Mouse (Mus musculus) stomach, postnatal 0 days (tissue): ENCODE data around the gene Scaf8. TPM values are rescaled to one million over a fixed set of nuclear protein-coding genes. Genes with fewer than 3 reads are reported as not detected.

Experiments
- ATAC-seq: fragments of 200-750 bp; cut with Nextera tagmentation; 2 replicates; pipeline ENCODE4 v1.8.0; 2017; ENCODE audit not compliant: low FRiP score, low TSS enrichment
- DNase-seq: peaks from one replicate; pipeline ENCODE4 v3.0.0-alpha.2; 2016; ENCODE audit warnings: low spot score
- H3K27ac ChIP-seq: fragments of 300-500 bp; sonication (generic); replicated peaks from 2 replicates; pipeline ENCODE4 v1.5.1; 2014; ENCODE audit warnings: mild to moderate bottlenecking, control low read depth
- H3K27me3 ChIP-seq: fragments of 300-500 bp; sonication (generic); 2 replicates; pipeline ENCODE4 v1.6.1; 2014; ENCODE audit warnings: low read length; ENCODE audit not compliant: control insufficient read depth, insufficient read depth
- H3K36me3 ChIP-seq: fragments of 300-500 bp; sonication (generic); 2 replicates; pipeline ENCODE4 v1.6.1; 2014; ENCODE audit warnings: low read length, mixed read lengths; ENCODE audit not compliant: control insufficient read depth, insufficient read depth
- H3K4me1 ChIP-seq: fragments of 300-500 bp; sonication (generic); replicated peaks from 2 replicates; pipeline ENCODE4 v1.6.1; 2014; ENCODE audit warnings: antibody characterized with exemption; ENCODE audit not compliant: control insufficient read depth, insufficient read depth
- H3K4me2 ChIP-seq: fragments of 300-500 bp; sonication (generic); replicated peaks from 2 replicates; pipeline ENCODE4 v1.6.1; 2014; ENCODE audit warnings: low read depth, mild to moderate bottlenecking, control low read depth, moderate library complexity
- H3K4me3 ChIP-seq: fragments of 300-500 bp; sonication (generic); 2 replicates; pipeline ENCODE4 v1.5.1; 2014; ENCODE audit warnings: low read depth, low read length, control low read depth
- H3K9ac ChIP-seq: fragments of 300-500 bp; sonication (generic); 2 replicates; pipeline ENCODE4 v1.6.1; 2014; ENCODE audit warnings: mild to moderate bottlenecking, low read length, control low read depth, mixed read lengths
- H3K9me3 ChIP-seq: fragments of 300-500 bp; sonication (generic); 2 replicates; pipeline ENCODE4 v1.6.1; 2016; ENCODE audit warnings: low read length; ENCODE audit not compliant: control insufficient read depth
- CTCF ChIP-seq: IDR thresholded peaks from 2 replicates; pipeline ENCODE4 v1.5.1; 2016; ENCODE audit warnings: antibody characterized with exemption, low read depth, mild to moderate bottlenecking, moderate library complexity
- EP300 ChIP-seq: optimal IDR thresholded peaks from 2 replicates; pipeline ENCODE3; 2016; ENCODE audit warnings: antibody characterized with exemption
- WGBS: fragments of 180-500 bp; shearing (Covaris S2); extraction: QIAGEN DNeasy Blood & Tissue Kit; methylation state at CpG from one replicate; pipeline ENCODE4 v1.1.7; 2014; 5-methylcytosine and 5-hydroxymethylcytosine counted together
- polyA plus RNA-seq: library from polyadenylated mRNA; unstranded; fragments of >200 nt; fragmentation: Nextera tagmentation; extraction: Ambion mirVana; gene quantifications from 2 replicates; pipeline ENCODE4 v1.2.1, GENCODE M21; 2015

Scaf8 gene
- polyA plus RNA-seq, 1 experiment from 2014 or later = 6.7 TPM

DNA sequence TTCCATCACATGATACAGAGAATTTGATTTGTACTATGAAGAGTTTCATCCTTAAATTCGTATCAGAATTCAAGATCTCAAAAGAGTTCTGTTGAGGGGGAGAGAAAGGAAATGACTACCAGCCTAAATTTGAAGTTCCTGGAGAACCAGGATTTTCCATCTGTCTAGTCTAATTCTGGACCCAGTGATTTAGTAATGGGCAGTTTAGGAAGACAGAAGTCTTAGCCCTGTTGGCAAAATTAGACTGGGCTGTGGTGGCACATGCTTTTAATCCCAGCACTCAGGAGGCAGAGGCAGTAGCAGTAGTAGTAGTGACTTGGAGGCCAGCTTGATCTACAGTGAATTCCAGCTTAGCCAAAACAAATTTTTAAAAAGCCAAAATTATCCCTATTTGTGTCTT, 93.7 kb downstream of the Scaf8 start:
- no peak for TF ChIP-seq EP300
- TF ChIP-seq CTCF = no peak
- Histone ChIP-seq H3K27ac (no peak overlapping the region), H3K4me2 (no peak overlapping the region)

GRCm38 (mm10) chr17:3209581-3209980, 94.8 kb downstream of the Scaf8 start:
- Histone ChIP-seq H3K27ac (peak overlapping the region; percentile 20; the same call in 1 of the 2 replicates), H3K27me3 (no peaks in the 10 kb centered on the region), H3K36me3 (no peaks in the 10 kb centered on the region), H3K9me3 (no peaks in the 10 kb centered on the region), H3K4me2 (no peak overlapping the region), H3K4me3 (no peak overlapping the region), H3K9ac (no peak overlapping the region), H3K4me1 (no peaks in the 10 kb centered on the region)
- ATAC-seq = 0 out of 2 replicates have a peak, but pooled peaks have one; percentile 47
- DNase-seq = no peak
- TF ChIP-seq CTCF = no peak
- no peak for TF ChIP-seq EP300
- whole genome bisulfite sequencing = 39% methylated on average over 4 of the region's 4 CpGs

More for the DNA sequence above, 93.7 kb downstream of the Scaf8 start:
- Histone ChIP-seq H3K9ac (no peak overlapping the region), H3K36me3 (no peaks in the 10 kb centered on the region), H3K4me1 (no peaks in the 10 kb centered on the region), H3K4me3 (no peak overlapping the region), H3K9me3 (no peaks in the 10 kb centered on the region), H3K27me3 (no peaks in the 10 kb centered on the region)
- ATAC-seq (no peak), DNase-seq (no peak)
- 75% methylated on average over 1 of the region's 1 CpGs for WGBS

DNA sequence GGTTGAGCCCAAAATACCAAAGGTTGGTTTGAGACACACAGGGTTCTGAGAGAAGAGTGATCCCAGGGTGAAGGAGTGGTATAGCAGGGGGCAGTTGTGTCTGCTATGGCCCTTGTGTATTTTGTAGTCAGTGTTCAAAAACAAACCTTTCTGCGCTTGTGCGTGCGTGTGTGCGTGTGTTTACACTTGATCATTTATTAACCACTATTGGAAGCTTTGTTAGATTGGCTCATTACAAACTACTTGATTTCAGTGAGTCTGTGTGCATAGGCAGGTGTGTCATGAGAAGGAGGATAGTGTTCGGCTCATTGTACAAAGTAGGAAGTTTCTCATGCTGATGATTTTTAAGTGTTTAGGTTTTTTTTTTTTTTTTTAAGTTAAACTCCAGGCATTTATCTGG, 95.4 kb downstream of the Scaf8 start:
- Histone ChIP-seq H3K4me2 (no peak overlapping the region), H3K9ac (no peak overlapping the region), H3K36me3 (no peaks in the 10 kb centered on the region), H3K9me3 (no peaks in the 10 kb centered on the region), H3K27ac (0 out of 2 replicates have a peak overlapping the region, but pooled peaks have one; percentile 5), H3K27me3 (no peaks in the 10 kb centered on the region), H3K4me3 (no peak overlapping the region), H3K4me1 (no peaks in the 10 kb centered on the region)
- WGBS = 67% methylated on average over 5 of the region's 5 CpGs
- ATAC-seq (peak; percentile 61; the same call in 1 of the 2 replicates), DNase-seq (peak; percentile 27)
- no peak for TF ChIP-seq EP300
- no peak for TF ChIP-seq CTCF

- TF ChIP-seq CTCF = no peak
- Histone ChIP-seq H3K9me3 (no peaks in the 10 kb centered on the region), H3K4me2 (no peak overlapping the region), H3K4me3 (no peak overlapping the region), H3K27me3 (no peaks in the 10 kb centered on the region), H3K4me1 (no peaks in the 10 kb centered on the region), H3K9ac (no peak overlapping the region), H3K27ac (no peak overlapping the region), H3K36me3 (no peaks in the 10 kb centered on the region)
- WGBS = 80% methylated on average over 4 of the region's 4 CpGs
- no peak for ATAC-seq
- no peak for DNase-seq
These were observed 97.3 kb downstream of the Scaf8 start for GRCm38 (mm10) chr17:3212105-3212504.

GRCm38 (mm10) chr17:3212886-3213285, 98.1 kb downstream of the Scaf8 start:
- Histone ChIP-seq H3K4me1 (no peaks in the 10 kb centered on the region), H3K9ac (no peak overlapping the region), H3K4me2 (no peak overlapping the region), H3K27me3 (no peaks in the 10 kb centered on the region), H3K27ac (no peak overlapping the region), H3K4me3 (no peak overlapping the region), H3K9me3 (no peaks in the 10 kb centered on the region), H3K36me3 (no peaks in the 10 kb centered on the region)
- ATAC-seq (no peak), DNase-seq (no peak)
- WGBS = 93% methylated on average over 10 of the region's 10 CpGs
- TF ChIP-seq CTCF (no peak), EP300 (no peak)

- Histone ChIP-seq H3K4me2 (no peak overlapping the region), H3K9me3 (no peaks in the 10 kb centered on the region), H3K4me1 (no peaks in the 10 kb centered on the region), H3K4me3 (no peak overlapping the region), H3K27me3 (no peaks in the 10 kb centered on the region), H3K9ac (no peak overlapping the region), H3K27ac (no peak overlapping the region), H3K36me3 (no peaks in the 10 kb centered on the region)
- DNase-seq (no peak), ATAC-seq (no peak)
- TF ChIP-seq EP300 (no peak), CTCF (no peak)
- WGBS = 96% methylated on average over 2 of the region's 2 CpGs
These were observed 100.1 kb downstream of the Scaf8 start for GRCm38 (mm10) chr17:3214852-3215251.
